Mouse (Mus musculus): ENCODE data around the gene S100z. TPM values are rescaled to one million over a fixed set of nuclear protein-coding genes. Genes with fewer than 3 reads are reported as not detected.

Gene S100z
- total RNA-seq, 2 experiments from 2014 or later = not detected

- no peak for DNase-seq
- intact Hi-C loops (cut with DNase I) = loop anchor here (5.0 kb wide), 1 partner anchor 1487 kb away; no protein-coding TSS in a partner anchor
Measured at GRCm38 (mm10) chr13:95450636-95451210, 27.8 kb downstream of the S100z start.

GRCm38 (mm10) chr13:95449730-95450129 is 28.8 kb downstream of the S100z start:
- DNase-seq = no peak
- intact Hi-C loops (cut with DNase I) = loop anchor here (5.0 kb wide), 1 partner anchor 1488 kb away; no protein-coding TSS in a partner anchor

GRCm38 (mm10) chr13:95444824-95445223 is 33.7 kb downstream of the S100z start, which contains the start of gene Crhbp:
Gene Crhbp, minus strand, starts transcription at chr13:95444924.
- no peak for DNase-seq
- intact Hi-C loops (cut with DNase I) = no loop called here

GRCm38 (mm10) chr13:95444291-95444690 is 34.2 kb downstream of the S100z start:
- intact Hi-C loops (cut with DNase I) = no loop called here
- DNase-seq = no peak

- DNase-seq = peak in 1 of 2 experiments; percentile 21
- intact Hi-C loops (cut with DNase I) = no loop called here
Measured at GRCm38 (mm10) chr13:95443376-95444233, 34.9 kb downstream of the S100z start.

- intact Hi-C loops (cut with DNase I) = no loop called here
- no peak for DNase-seq
Measured at GRCm38 (mm10) chr13:95442901-95443300, 35.6 kb downstream of the S100z start.

GRCm38 (mm10) chr13:95439569-95439968 is 39.0 kb downstream of the S100z start:
- no peak for DNase-seq
- intact Hi-C loops (cut with DNase I) = no loop called here

- no peak for DNase-seq
- intact Hi-C loops (cut with DNase I) = no loop called here
Measured at GRCm38 (mm10) chr13:95431760-95432159, 46.8 kb downstream of the S100z start.

GRCm38 (mm10) chr13:95427499-95427898 is 51.0 kb downstream of the S100z start:
- intact Hi-C loops (cut with DNase I) = no loop called here
- no peak for DNase-seq

Other genes starting within 250 kb of the S100z start
- 1 to 10 TPM; 5.2 to 6.1 TPM for gene Pde8b, start 228.4 kb downstream of the S100z start, total RNA-seq (2021)
- gene Zbed3, start 155.1 kb downstream of the S100z start, total RNA-seq (2021) = 10 to 100 TPM; 17.8 to 19.7 TPM
- gene Aggf1, start 103.4 kb downstream of the S100z start, total RNA-seq (2021) = 10 to 100 TPM; 21.8 to 22.1 TPM
- gene Crhbp, start 33.8 kb downstream of the S100z start, total RNA-seq (2021) = not detected
- under 1 TPM; 0.55 to 0.78 TPM for gene F2rl1, start 46.5 kb upstream of the S100z start, total RNA-seq (2021)
- 10 to 100 TPM; 27.9 to 30.4 TPM for gene F2r, start 139.8 kb upstream of the S100z start, total RNA-seq (2021)
- under 1 TPM in 1 of 2 experiments, not detected in 1; 0.12 TPM for gene F2rl2, start 218.1 kb upstream of the S100z start, total RNA-seq (2021)